Mouse (Mus musculus): ENCODE results near the gene Gm10638. TPM values are rescaled to one million over a fixed set of nuclear protein-coding genes. Genes with fewer than 3 reads are reported as not detected.

Gene Gm10638
- polyA plus RNA-seq, 1 experiment from 2014 or later = 7.9 TPM

- no peak overlapping the region for H3K27ac ChIP-seq
- H3K9me3 ChIP-seq (replicated peaks) = no peaks in the 10 kb centered on the region
- ATAC-seq = no peak
- no peak overlapping the region for H3K4me2 ChIP-seq
- H3K4me3 ChIP-seq = no peak overlapping the region
- H3K27me3 ChIP-seq = no peaks in the 10 kb centered on the region
- no peak overlapping the region for H3K9ac ChIP-seq
- no peaks in the 10 kb centered on the region for H3K4me1 ChIP-seq
- WGBS = 94% methylated on average over 8 of the region's 8 CpGs
- H3K36me3 ChIP-seq (ENCODE audit: poor library complexity, severe bottlenecking) = no peaks in the 10 kb centered on the region
These were observed 20.2 kb downstream of the Gm10638 start for GRCm38 (mm10) chr8:86765669-86766068.

- 87% methylated on average over 9 of the region's 9 CpGs for WGBS
- Histone ChIP-seq H3K4me3 (no peak overlapping the region), H3K4me2 (no peak overlapping the region), H3K9ac (no peak overlapping the region), H3K27me3 (no peaks in the 10 kb centered on the region), H3K4me1 (no peaks in the 10 kb centered on the region), H3K9me3 (replicated peaks) (no peaks in the 10 kb centered on the region), H3K36me3 (ENCODE audit: poor library complexity, severe bottlenecking) (no peaks in the 10 kb centered on the region), H3K27ac (no peak overlapping the region)
- ATAC-seq = no peak
These were observed 21.2 kb downstream of the Gm10638 start for GRCm38 (mm10) chr8:86766548-86767211.

GRCm38 (mm10) chr8:86768499-86768898 is 23.0 kb downstream of the Gm10638 start:
- no peak overlapping the region for H3K4me3 ChIP-seq
- no peaks in the 10 kb centered on the region for H3K9me3 ChIP-seq (replicated peaks)
- no peak for ATAC-seq
- no peak overlapping the region for H3K4me2 ChIP-seq
- no peaks in the 10 kb centered on the region for H3K36me3 ChIP-seq (ENCODE audit: poor library complexity, severe bottlenecking)
- no peak overlapping the region for H3K9ac ChIP-seq
- H3K27me3 ChIP-seq = no peaks in the 10 kb centered on the region
- no peaks in the 10 kb centered on the region for H3K4me1 ChIP-seq
- H3K27ac ChIP-seq = no peak overlapping the region
- 75% methylated on average over 5 of the region's 5 CpGs for WGBS

- H3K4me1 ChIP-seq = no peaks in the 10 kb centered on the region
- H3K36me3 ChIP-seq (ENCODE audit: poor library complexity, severe bottlenecking) = no peaks in the 10 kb centered on the region
- H3K9ac ChIP-seq = no peak overlapping the region
- no peak overlapping the region for H3K4me2 ChIP-seq
- no peak for ATAC-seq
- no peaks in the 10 kb centered on the region for H3K27me3 ChIP-seq
- no peaks in the 10 kb centered on the region for H3K9me3 ChIP-seq (replicated peaks)
- H3K27ac ChIP-seq = no peak overlapping the region
- H3K4me3 ChIP-seq = no peak overlapping the region
- WGBS = 80% methylated on average over 1 of the region's 1 CpGs
These were observed 24.6 kb downstream of the Gm10638 start for GRCm38 (mm10) chr8:86769945-86770715.

DNA sequence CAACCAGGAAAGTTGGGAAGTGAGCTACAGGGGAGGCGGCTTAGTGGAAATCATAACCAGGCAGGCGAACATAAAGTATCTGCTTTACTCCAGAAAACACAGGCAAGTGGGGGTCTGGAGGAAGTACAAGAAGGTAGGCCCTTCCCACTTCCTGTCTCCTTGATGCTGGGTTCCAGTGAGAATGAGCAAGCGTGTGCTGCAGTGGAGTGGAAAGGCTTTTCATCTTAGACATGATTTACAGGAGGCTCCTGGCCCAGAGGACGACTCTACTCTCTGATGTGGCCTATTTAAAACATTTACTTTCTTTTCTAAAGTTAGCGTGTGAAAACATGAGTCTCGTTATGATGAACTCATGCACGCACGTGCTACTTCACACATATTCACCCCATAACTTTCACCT is 33.7 kb downstream of the Gm10638 start:
- no peak overlapping the region for H3K4me2 ChIP-seq
- H3K27ac ChIP-seq = no peak overlapping the region
- 79% methylated on average over 8 of the region's 8 CpGs for WGBS
- H3K9me3 ChIP-seq (replicated peaks) = no peaks in the 10 kb centered on the region
- no peaks in the 10 kb centered on the region for H3K36me3 ChIP-seq (ENCODE audit: poor library complexity, severe bottlenecking)
- H3K27me3 ChIP-seq = no peaks in the 10 kb centered on the region
- no peaks in the 10 kb centered on the region for H3K4me1 ChIP-seq
- H3K4me3 ChIP-seq = no peak overlapping the region
- no peak for ATAC-seq
- H3K9ac ChIP-seq = no peak overlapping the region

DNA sequence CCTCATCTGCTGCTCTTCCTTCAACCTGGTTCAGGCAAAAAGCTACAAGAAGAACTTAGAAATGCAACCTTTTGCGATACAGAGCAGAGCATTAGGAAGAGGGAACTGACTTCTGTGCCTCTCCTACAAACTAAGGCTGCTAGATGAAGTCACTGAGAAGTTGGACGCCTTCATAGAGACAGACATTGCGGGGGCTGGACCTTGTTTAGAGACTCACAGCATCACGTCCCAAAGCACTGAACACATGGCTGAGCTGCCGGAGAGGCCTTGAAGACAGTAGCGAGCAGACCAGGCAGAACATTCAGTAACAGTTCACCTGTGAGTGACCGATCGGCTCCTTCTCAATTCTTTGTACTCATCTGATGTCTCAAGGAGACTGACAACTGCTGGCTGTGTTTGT is 35.6 kb downstream of the Gm10638 start:
- Histone ChIP-seq H3K4me2 (no peak overlapping the region), H3K27ac (no peak overlapping the region), H3K9me3 (replicated peaks) (no peaks in the 10 kb centered on the region), H3K9ac (no peak overlapping the region), H3K4me3 (no peak overlapping the region), H3K27me3 (no peaks in the 10 kb centered on the region), H3K36me3 (ENCODE audit: poor library complexity, severe bottlenecking) (no peaks in the 10 kb centered on the region), H3K4me1 (no peaks in the 10 kb centered on the region)
- 93% methylated on average over 8 of the region's 8 CpGs for WGBS
- no peak for ATAC-seq

DNA sequence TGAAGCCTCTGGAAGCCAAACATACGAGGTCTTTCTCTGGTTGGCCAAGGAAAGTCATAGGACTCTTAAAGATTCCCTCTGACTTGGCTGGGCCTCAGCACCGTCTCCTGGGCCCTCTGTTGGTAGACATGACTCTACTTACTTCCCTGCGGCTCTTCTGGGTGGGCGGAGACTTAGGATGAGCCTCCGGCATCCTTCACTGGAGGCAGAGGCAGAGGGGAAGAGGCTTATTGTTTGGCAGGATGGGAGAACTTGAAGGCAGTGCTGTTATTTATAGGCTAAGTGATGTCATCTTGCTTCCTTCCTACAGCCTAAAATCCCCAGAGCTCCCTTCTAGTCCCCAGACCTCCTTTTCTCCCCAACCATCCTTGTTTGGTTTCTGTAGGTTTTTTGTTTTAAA is 41.0 kb downstream of the Gm10638 start:
- H3K4me3 ChIP-seq = no peak overlapping the region
- H3K9ac ChIP-seq = no peak overlapping the region
- no peak overlapping the region for H3K4me2 ChIP-seq
- H3K4me1 ChIP-seq = no peaks in the 10 kb centered on the region
- ATAC-seq = no peak
- no peak overlapping the region for H3K27ac ChIP-seq
- 64% methylated on average over 5 of the region's 5 CpGs for WGBS
- no peaks in the 10 kb centered on the region for H3K36me3 ChIP-seq (ENCODE audit: poor library complexity, severe bottlenecking)
- H3K27me3 ChIP-seq = no peaks in the 10 kb centered on the region
- no peaks in the 10 kb centered on the region for H3K9me3 ChIP-seq (replicated peaks)

DNA sequence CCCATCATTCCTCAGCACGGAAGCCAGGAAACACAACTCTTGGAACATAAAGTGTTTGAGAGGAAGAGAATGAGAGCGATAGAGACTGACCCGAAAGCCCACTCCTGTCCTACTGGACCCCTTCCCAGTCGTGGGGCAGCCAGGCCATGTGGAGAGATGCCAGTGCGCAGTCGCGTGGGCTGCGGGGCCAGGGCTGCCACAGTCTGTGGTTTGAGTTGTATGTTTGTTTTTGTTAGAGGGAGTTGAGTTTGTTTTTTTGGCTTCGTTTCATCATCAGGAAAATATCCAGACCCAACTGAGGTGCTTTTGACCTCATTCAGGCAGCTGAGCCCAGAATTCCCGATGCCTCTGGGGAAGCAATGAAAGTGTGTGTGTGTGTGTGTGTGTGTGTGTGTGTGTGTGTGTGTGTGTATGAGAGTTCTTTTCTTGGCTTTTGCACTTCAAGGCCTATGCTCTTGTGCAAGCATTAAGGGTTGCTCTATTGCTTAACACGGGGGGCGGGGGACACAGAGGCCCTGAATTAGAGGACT is 42.5 kb downstream of the Gm10638 start:
- Histone ChIP-seq H3K4me2 (no peak overlapping the region), H3K9ac (no peak overlapping the region), H3K27ac (no peak overlapping the region), H3K4me1 (no peaks in the 10 kb centered on the region), H3K27me3 (no peaks in the 10 kb centered on the region), H3K36me3 (ENCODE audit: poor library complexity, severe bottlenecking) (no peaks in the 10 kb centered on the region), H3K9me3 (replicated peaks) (no peaks in the 10 kb centered on the region), H3K4me3 (no peak overlapping the region)
- ATAC-seq = no peak
- WGBS = 83% methylated on average over 12 of the region's 12 CpGs

GRCm38 (mm10) chr8:86789576-86789975 is 44.1 kb downstream of the Gm10638 start:
- no peak for ATAC-seq
- Histone ChIP-seq H3K36me3 (ENCODE audit: poor library complexity, severe bottlenecking) (no peaks in the 10 kb centered on the region), H3K9me3 (replicated peaks) (no peaks in the 10 kb centered on the region), H3K27ac (no peak overlapping the region), H3K4me2 (no peak overlapping the region), H3K27me3 (no peaks in the 10 kb centered on the region), H3K4me1 (no peaks in the 10 kb centered on the region), H3K9ac (no peak overlapping the region), H3K4me3 (no peak overlapping the region)
- WGBS = 89% methylated on average over 1 of the region's 1 CpGs

- Histone ChIP-seq H3K4me1 (no peaks in the 10 kb centered on the region), H3K4me2 (no peak overlapping the region), H3K9ac (no peak overlapping the region), H3K27me3 (no peaks in the 10 kb centered on the region), H3K27ac (no peak overlapping the region), H3K9me3 (replicated peaks) (no peaks in the 10 kb centered on the region), H3K36me3 (ENCODE audit: poor library complexity, severe bottlenecking) (no peaks in the 10 kb centered on the region), H3K4me3 (no peak overlapping the region)
- no peak for ATAC-seq
- WGBS = 71% methylated on average over 6 of the region's 6 CpGs
These were observed 46.0 kb downstream of the Gm10638 start for GRCm38 (mm10) chr8:86791542-86791941.

- no peak overlapping the region for H3K9ac ChIP-seq
- 50% methylated on average over 6 of the region's 6 CpGs for WGBS
- no peak overlapping the region for H3K4me2 ChIP-seq
- no peaks in the 10 kb centered on the region for H3K4me1 ChIP-seq
- ATAC-seq = no peak
- no peaks in the 10 kb centered on the region for H3K27me3 ChIP-seq
- H3K36me3 ChIP-seq (ENCODE audit: poor library complexity, severe bottlenecking) = no peaks in the 10 kb centered on the region
- H3K4me3 ChIP-seq = no peak overlapping the region
- H3K9me3 ChIP-seq (replicated peaks) = no peaks in the 10 kb centered on the region
- H3K27ac ChIP-seq = no peak overlapping the region
These were observed 49.2 kb downstream of the Gm10638 start for GRCm38 (mm10) chr8:86794716-86795115.

Measured in forebrain, embryonic 13.5 days (tissue).